Mouse (Mus musculus): Measurements from ENCODE around the gene E2f6. TPM values are rescaled to one million over a fixed set of nuclear protein-coding genes. Genes with fewer than 3 reads are reported as not detected.

Gene E2f6
- total and polyA plus RNA-seq, 3 experiments, result 8.0 to 37.1 (median 27.8) TPM

- peaks cover 47% of the 10 kb centered on the region for H3K27me3 ChIP-seq (ENCODE audit: insufficient read depth, low read length)
- DNase-seq (ENCODE audit: low spot score) (no peak), ATAC-seq (ENCODE audit: extremely low read depth, insufficient number of reproducible peaks, low FRiP score, poor library complexity, severe bottlenecking) (no peak)
- H3K9me3 ChIP-seq (replicated peaks), result no peaks in the 10 kb centered on the region
- H3K4me1 ChIP-seq (ENCODE audit: insufficient read depth, low read depth, low read length), result no peaks in the 10 kb centered on the region
- H3K36me3 ChIP-seq (replicated peaks), result no peaks in the 10 kb centered on the region
- H3K4me3 ChIP-seq (ENCODE audit: low read depth, low read length), result no peak overlapping the region
- TF ChIP-seq GATA1 (IDR thresholded peaks at IDR 0.05; ENCODE audit: borderline replicate concordance, low read length) (no peak), CTCF (IDR thresholded peaks at IDR 0.05; ENCODE audit: low read depth, low read length) (no peak)
Observed at GRCm38 (mm10) chr12:16879369-16879768, 68.6 kb downstream of the E2f6 start.

GRCm38 (mm10) chr12:16880077-16880476 is 69.3 kb downstream of the E2f6 start:
- Histone ChIP-seq H3K36me3 (replicated peaks) (no peaks in the 10 kb centered on the region), H3K4me3 (ENCODE audit: low read depth, low read length) (no peak overlapping the region), H3K9me3 (replicated peaks) (no peaks in the 10 kb centered on the region), H3K27me3 (ENCODE audit: insufficient read depth, low read length) (peaks cover 52% of the 10 kb centered on the region), H3K4me1 (ENCODE audit: insufficient read depth, low read depth, low read length) (no peaks in the 10 kb centered on the region)
- ATAC-seq (ENCODE audit: extremely low read depth, insufficient number of reproducible peaks, low FRiP score, poor library complexity, severe bottlenecking) (no peak), DNase-seq (ENCODE audit: low spot score) (no peak)
- no peak for TF ChIP-seq GATA1 (IDR thresholded peaks at IDR 0.05; ENCODE audit: borderline replicate concordance, low read length)
- no peak for TF ChIP-seq TAL1 (conservative IDR thresholded peaks at IDR 0.05; ENCODE audit: low read depth, low read length)
- TF ChIP-seq GATA2 (IDR thresholded peaks at IDR 0.05; ENCODE audit: borderline replicate concordance, low read depth, low read length), result no peak
- TF ChIP-seq POLR2AphosphoS5 (IDR thresholded peaks at IDR 0.05; ENCODE audit: insufficient replicate concordance, low read depth, low read length), result no peak

- H3K4me3 ChIP-seq (ENCODE audit: low read depth, low read length), result no peak overlapping the region
- H3K4me1 ChIP-seq (ENCODE audit: insufficient read depth, low read depth, low read length), result no peaks in the 10 kb centered on the region
- no peak for TF ChIP-seq GATA2 (IDR thresholded peaks at IDR 0.05; ENCODE audit: borderline replicate concordance, low read depth, low read length)
- TF ChIP-seq TAL1 (conservative IDR thresholded peaks at IDR 0.05; ENCODE audit: low read depth, low read length), result no peak
- TF ChIP-seq GATA1 (IDR thresholded peaks at IDR 0.05; ENCODE audit: borderline replicate concordance, low read length), result no peak
- no peak for TF ChIP-seq POLR2AphosphoS5 (IDR thresholded peaks at IDR 0.05; ENCODE audit: insufficient replicate concordance, low read depth, low read length)
- DNase-seq (ENCODE audit: low spot score), result no peak
- no peaks in the 10 kb centered on the region for H3K9me3 ChIP-seq (replicated peaks)
- no peaks in the 10 kb centered on the region for H3K36me3 ChIP-seq (replicated peaks)
- peaks cover 42% of the 10 kb centered on the region for H3K27me3 ChIP-seq (ENCODE audit: insufficient read depth, low read length)
- ATAC-seq (ENCODE audit: extremely low read depth, insufficient number of reproducible peaks, low FRiP score, poor library complexity, severe bottlenecking), result no peak
Observed at GRCm38 (mm10) chr12:16882442-16882841, 71.7 kb downstream of the E2f6 start.

- TF ChIP-seq TAL1 (conservative IDR thresholded peaks at IDR 0.05; ENCODE audit: low read depth, low read length), result no peak
- no peak for TF ChIP-seq POLR2AphosphoS5 (IDR thresholded peaks at IDR 0.05; ENCODE audit: insufficient replicate concordance, low read depth, low read length)
- TF ChIP-seq GATA1 (IDR thresholded peaks at IDR 0.05; ENCODE audit: borderline replicate concordance, low read length), result no peak
- no peak for TF ChIP-seq GATA2 (IDR thresholded peaks at IDR 0.05; ENCODE audit: borderline replicate concordance, low read depth, low read length)
- no peak for TF ChIP-seq CTCF (IDR thresholded peaks at IDR 0.05; ENCODE audit: low read depth, low read length)
- Histone ChIP-seq H3K27me3 (ENCODE audit: insufficient read depth, low read length) (peaks cover 44% of the 10 kb centered on the region), H3K4me1 (ENCODE audit: insufficient read depth, low read depth, low read length) (no peaks in the 10 kb centered on the region), H3K4me3 (ENCODE audit: low read depth, low read length) (no peak overlapping the region), H3K36me3 (replicated peaks) (no peaks in the 10 kb centered on the region), H3K9me3 (replicated peaks) (no peaks in the 10 kb centered on the region)
- DNase-seq (ENCODE audit: low spot score), result no peak
- ATAC-seq (ENCODE audit: extremely low read depth, insufficient number of reproducible peaks, low FRiP score, poor library complexity, severe bottlenecking), result no peak
Observed at GRCm38 (mm10) chr12:16883111-16883510, 72.3 kb downstream of the E2f6 start.

DNA sequence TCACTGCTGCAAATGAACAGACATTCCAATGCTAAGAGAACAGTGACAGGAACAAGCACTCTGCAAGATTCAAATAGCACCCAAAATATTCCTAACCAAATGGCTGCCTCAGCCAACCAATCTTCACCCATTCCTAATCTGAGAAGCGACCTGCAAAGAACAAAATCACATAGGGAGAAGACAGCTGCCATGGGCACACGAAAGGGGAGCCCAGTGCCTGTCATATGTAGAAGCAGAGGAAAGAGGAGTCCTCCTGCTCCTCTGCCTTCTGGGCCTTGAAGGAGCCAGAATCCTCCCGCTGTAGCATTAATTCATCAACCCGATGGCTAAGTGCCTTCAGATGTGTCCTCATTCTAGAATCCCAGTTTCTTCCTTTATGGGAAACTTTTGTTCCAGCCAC is 73.8 kb downstream of the E2f6 start:
- no peak for DNase-seq (ENCODE audit: low spot score)
- Histone ChIP-seq H3K4me3 (ENCODE audit: low read depth, low read length) (no peak overlapping the region), H3K27me3 (ENCODE audit: insufficient read depth, low read length) (peaks cover 50% of the 10 kb centered on the region), H3K9me3 (replicated peaks) (no peaks in the 10 kb centered on the region), H3K36me3 (replicated peaks) (no peaks in the 10 kb centered on the region), H3K4me1 (ENCODE audit: insufficient read depth, low read depth, low read length) (no peaks in the 10 kb centered on the region)
- ATAC-seq (ENCODE audit: extremely low read depth, insufficient number of reproducible peaks, low FRiP score, poor library complexity, severe bottlenecking), result no peak
- TF ChIP-seq GATA1 (IDR thresholded peaks at IDR 0.05; ENCODE audit: borderline replicate concordance, low read length), result no peak
- TF ChIP-seq GATA2 (IDR thresholded peaks at IDR 0.05; ENCODE audit: borderline replicate concordance, low read depth, low read length), result no peak
- TF ChIP-seq CTCF (IDR thresholded peaks at IDR 0.05; ENCODE audit: low read depth, low read length), result no peak
- TF ChIP-seq TAL1 (conservative IDR thresholded peaks at IDR 0.05; ENCODE audit: low read depth, low read length), result no peak
- no peak for TF ChIP-seq POLR2AphosphoS5 (IDR thresholded peaks at IDR 0.05; ENCODE audit: insufficient replicate concordance, low read depth, low read length)

- DNase-seq (ENCODE audit: low spot score), result no peak
- no peaks in the 10 kb centered on the region for H3K36me3 ChIP-seq (replicated peaks)
- no peak for ATAC-seq (ENCODE audit: extremely low read depth, insufficient number of reproducible peaks, low FRiP score, poor library complexity, severe bottlenecking)
- H3K27me3 ChIP-seq (ENCODE audit: insufficient read depth, low read length), result peaks cover 41% of the 10 kb centered on the region
- TF ChIP-seq GATA1 (IDR thresholded peaks at IDR 0.05; ENCODE audit: borderline replicate concordance, low read length), result no peak
- TF ChIP-seq POLR2AphosphoS5 (IDR thresholded peaks at IDR 0.05; ENCODE audit: insufficient replicate concordance, low read depth, low read length), result no peak
- TF ChIP-seq TAL1 (conservative IDR thresholded peaks at IDR 0.05; ENCODE audit: low read depth, low read length), result no peak
- H3K9me3 ChIP-seq (replicated peaks), result no peaks in the 10 kb centered on the region
- H3K4me3 ChIP-seq (ENCODE audit: low read depth, low read length), result no peak overlapping the region
- H3K4me1 ChIP-seq (ENCODE audit: insufficient read depth, low read depth, low read length), result no peaks in the 10 kb centered on the region
Observed at GRCm38 (mm10) chr12:16886354-16886753, 75.6 kb downstream of the E2f6 start.

Other genes starting within 250 kb of the E2f6 start
- 23.1 and 25.9 TPM in 2 replicates for gene Lpin1, start 200.0 kb upstream of the E2f6 start, total RNA-seq (2014; fragmentation: Nextera tagmentation)
- gene Lpin1, start 200.0 kb upstream of the E2f6 start, total RNA-seq (2017), result 19.2 and 19.6 TPM in 2 replicates
- 9.8 and 14.1 TPM in 2 replicates for gene Lpin1, start 200.0 kb upstream of the E2f6 start, polyA plus RNA-seq (2012)
- not detected in 2 replicates for gene Ntsr2, start 157.6 kb upstream of the E2f6 start, total RNA-seq (2014; fragmentation: Nextera tagmentation)
- 0.05 and 0.12 TPM in 2 replicates for gene Ntsr2, start 157.6 kb upstream of the E2f6 start, total RNA-seq (2017)
- gene Ntsr2, start 157.6 kb upstream of the E2f6 start, polyA plus RNA-seq (2012), result not detected in 2 replicates
- not detected in 2 replicates for gene Greb1, start 10.1 kb upstream of the E2f6 start, total RNA-seq (2014; fragmentation: Nextera tagmentation)
- gene Greb1, start 10.1 kb upstream of the E2f6 start, total RNA-seq (2017), result 0.17 and 0.87 TPM in 2 replicates
- not detected in 2 replicates for gene Greb1, start 10.1 kb upstream of the E2f6 start, polyA plus RNA-seq (2012)
- gene Rock2, start 83.9 kb downstream of the E2f6 start, total RNA-seq (2014; fragmentation: Nextera tagmentation), result 78.0 and 78.8 TPM in 2 replicates
- gene Rock2, start 83.9 kb downstream of the E2f6 start, total RNA-seq (2017), result 46.1 and 59.7 TPM in 2 replicates
- 3.1 and 3.5 TPM in 2 replicates for gene Rock2, start 83.9 kb downstream of the E2f6 start, polyA plus RNA-seq (2012)
- gene Pqlc3, start 189.4 kb downstream of the E2f6 start, total RNA-seq (2014; fragmentation: Nextera tagmentation), result 47.5 and 61.3 TPM in 2 replicates
- 33.1 and 34.2 TPM in 2 replicates for gene Pqlc3, start 189.4 kb downstream of the E2f6 start, total RNA-seq (2017)
- gene Pqlc3, start 189.4 kb downstream of the E2f6 start, polyA plus RNA-seq (2012), result 8.4 and 19.8 TPM in 2 replicates
- not detected in 2 replicates for gene 2410004P03Rik, start 200.8 kb downstream of the E2f6 start, total RNA-seq (2014; fragmentation: Nextera tagmentation)
- gene 2410004P03Rik, start 200.8 kb downstream of the E2f6 start, total RNA-seq (2017), result 0.05 and 0.35 TPM in 2 replicates
- not detected in 2 replicates for gene 2410004P03Rik, start 200.8 kb downstream of the E2f6 start, polyA plus RNA-seq (2012)

Measured in G1E (cell line).